Mouse (Mus musculus) kidney, adult 2 months (tissue): ENCODE measurements around the gene Ogfr.

Source experiments
- CTCF ChIP-seq: fragments of 200-500 bp; conservative IDR thresholded peaks from 2 replicates; pipeline ENCODE4 v1.5.1; 2011; ENCODE audit warnings: low read depth, mild to moderate bottlenecking, control low read depth, low read length, moderate library complexity, mixed read lengths; ENCODE audit not compliant: insufficient read depth, insufficient read length
- POLR2A ChIP-seq: fragments of 200-500 bp; IDR thresholded peaks from one replicate; pipeline ENCODE4 v1.6.1; 2011; ENCODE audit warnings: low read depth, low read length, control low read depth

GRCm38 (mm10) chr2:180563841-180564240 lies 25.2 kb upstream of the Ogfr start:
- TF ChIP-seq CTCF (no peak), POLR2A (no peak)
